ENCODE assay signal across 10 mouse cellular contexts in the genomic region with DNA sequence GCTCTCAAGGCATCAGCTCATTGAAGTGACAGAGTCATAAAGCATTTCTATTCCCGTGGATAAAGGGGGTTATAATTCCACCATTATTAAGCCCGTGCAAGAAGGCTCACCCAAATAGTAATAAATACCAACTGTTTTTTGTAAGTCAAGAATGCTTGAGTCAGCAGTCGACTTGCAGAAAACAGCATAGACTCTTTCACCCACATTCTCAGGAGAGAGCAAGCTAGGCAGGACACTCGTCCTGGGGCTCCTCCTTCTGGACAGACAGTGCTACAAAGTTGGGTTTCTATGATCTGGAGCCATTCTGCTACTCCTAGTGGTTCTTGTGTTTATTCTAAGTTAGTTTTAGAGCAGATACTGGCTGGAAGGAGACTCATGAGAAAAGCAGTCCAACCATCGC. TPM values are rescaled to one million over a fixed set of nuclear protein-coding genes. Genes with fewer than 3 reads are reported as not detected.
DNase-seq lines count a peak whose midpoint lies in the region; ATAC-seq and TF ChIP-seq lines count a peak whose summit lies in the region.
"Had no signal": no experiment of that assay in that cellular context is flagged by ENCODE, and none has a peak within 500 bp of the region (broad histone marks: within the 10 kb centered on the region; RNA-seq: fewer than 3 reads in every experiment).

No protein-coding gene starts in this region.

- peak; percentile 40 to 60 for DNase-seq in urinary bladder, adult 18-20 months (ENCODE audit: low spot score in 2 of 2)
- DNase-seq in urinary bladder, postnatal 10 days (ENCODE audit: low spot score), result no peak
- peak; percentile 43 for DNase-seq in embryo, embryonic 9.5 days (ENCODE audit: extremely low spot score)
- DNase-seq in left cerebral cortex, adult 18-20 months (ENCODE audit: low spot score in 2 of 2), result peak; percentile 48 to 49
- DNase-seq in retina, embryonic 14.5 days (ENCODE audit: low spot score), result peak; percentile 54
- no peak for DNase-seq in spleen, adult 18-20 months

- H3K4me1 ChIP-seq in intestine, postnatal 0 days (replicated peaks; ENCODE audit: control insufficient read depth, insufficient read depth, low read length), result no peaks in the 10 kb centered on the region

- no peak overlapping the region for H3K4me3 ChIP-seq in intestine, postnatal 0 days (ENCODE audit: low read depth, low read length)
- H3K4me3 ChIP-seq: neural tube, embryonic 12.5 days had no signal

- no peak overlapping the region for H3K4me2 ChIP-seq in intestine, postnatal 0 days (replicated peaks; ENCODE audit: low read depth)
- H3K4me2 ChIP-seq: neural tube, embryonic 12.5 days had no signal

- WGBS in intestine, postnatal 0 days, result 24% methylated on average over 5 of the region's 5 CpGs

- no peak for ATAC-seq in intestine, postnatal 0 days
- no peak for ATAC-seq in granulocyte monocyte progenitor cell, adult 5-6 weeks (replicated peaks; ENCODE audit: poor library complexity, severe bottlenecking)

- TF ChIP-seq CTCF in intestine, postnatal 0 days (IDR thresholded peaks at IDR 0.05; ENCODE audit: low read depth), result peak; percentile 89

- no peak overlapping the region for H3K27ac ChIP-seq in intestine, postnatal 0 days (ENCODE audit: low read depth, low read length)
- H3K27ac ChIP-seq: neural tube, embryonic 12.5 days had no signal

- no peaks in the 10 kb centered on the region for H3K36me3 ChIP-seq in intestine, postnatal 0 days (ENCODE audit: control insufficient read depth, insufficient read depth)
- H3K36me3 ChIP-seq: neural tube, embryonic 12.5 days had no signal

- no peak overlapping the region for H3K9ac ChIP-seq in intestine, postnatal 0 days (ENCODE audit: low read depth, low read length)
- H3K9ac ChIP-seq: neural tube, embryonic 12.5 days had no signal

- no peaks in the 10 kb centered on the region for H3K27me3 ChIP-seq in intestine, postnatal 0 days (replicated peaks; ENCODE audit: control insufficient read depth, insufficient read depth, low read length)
- H3K27me3 ChIP-seq: neural tube, embryonic 12.5 days had no signal

- no peaks in the 10 kb centered on the region for H3K9me3 ChIP-seq in intestine, postnatal 0 days (ENCODE audit: control insufficient read depth)
- H3K9me3 ChIP-seq: neural tube, embryonic 12.5 days had no signal

RNA-seq across cellular contexts. Expression of gene Cpvl, which starts 24.4 kb away (rescaled TPM):
- polyA plus RNA-seq in intestine, postnatal 0 days (2015; fragmentation: Nextera tagmentation; extraction: Ambion mirVana), result 0.77 and 0.82 TPM in 2 replicates
- total RNA-seq in left cerebral cortex, adult 18-20 months (2021), result not detected
- not detected in 2 replicates for total RNA-seq in granulocyte monocyte progenitor cell, adult 5-6 weeks (2014; fragmentation: Nextera tagmentation)
- not detected in 2 replicates for total RNA-seq in granulocyte monocyte progenitor cell, adult 5-6 weeks (2017)
- polyA plus RNA-seq: heart, embryonic 14.5 days; neural tube, embryonic 12.5 days had no signal

Comparison
In these comparisons a context has a peak if more than half of its experiments do, and no peak if none do; other contexts are left out.
1. DNase-seq: peak in urinary bladder, adult 18-20 months (2 of 2), embryo, embryonic 9.5 days (single experiment), left cerebral cortex, adult 18-20 months (2 of 2) and retina, embryonic 14.5 days (single experiment); none in urinary bladder, postnatal 10 days (single experiment) and spleen, adult 18-20 months (0 of 2).